Mouse (Mus musculus): ENCODE measurements around the gene Ppp2r5c. TPM values are rescaled to one million over a fixed set of nuclear protein-coding genes. Genes with fewer than 3 reads are reported as not detected.

Ppp2r5c gene
- polyA plus RNA-seq, 1 experiment from 2014 or later, result 139 TPM

- peaks cover 52% of the 10 kb centered on the region for H3K79me2 ChIP-seq (ENCODE audit: inconsistent target)
- H3K4me3 ChIP-seq (ENCODE audit: inconsistent target), result no peak overlapping the region
- H3K27ac ChIP-seq, result peak overlapping the region; percentile 93
- WGBS (ENCODE audit: missing documents), result 68% methylated on average over 18 of the region's 18 CpGs
- no peaks in the 10 kb centered on the region for H3K36me3 ChIP-seq (ENCODE audit: inconsistent target)
Measured at GRCm38 (mm10) chr12:110460418-110461300, 13.7 kb downstream of the Ppp2r5c start.

GRCm38 (mm10) chr12:110463711-110464110 is 16.8 kb downstream of the Ppp2r5c start:
- Histone ChIP-seq H3K36me3 (ENCODE audit: inconsistent target) (peaks cover 11% of the 10 kb centered on the region; the same call in 1 of the 2 replicates), H3K79me2 (ENCODE audit: inconsistent target) (peaks cover 30% of the 10 kb centered on the region; the same call in 1 of the 2 replicates), H3K27ac (peak overlapping the region; percentile 73), H3K4me3 (ENCODE audit: inconsistent target) (no peak overlapping the region)
- WGBS (ENCODE audit: missing documents), result 78% methylated on average over 8 of the region's 8 CpGs

DNA sequence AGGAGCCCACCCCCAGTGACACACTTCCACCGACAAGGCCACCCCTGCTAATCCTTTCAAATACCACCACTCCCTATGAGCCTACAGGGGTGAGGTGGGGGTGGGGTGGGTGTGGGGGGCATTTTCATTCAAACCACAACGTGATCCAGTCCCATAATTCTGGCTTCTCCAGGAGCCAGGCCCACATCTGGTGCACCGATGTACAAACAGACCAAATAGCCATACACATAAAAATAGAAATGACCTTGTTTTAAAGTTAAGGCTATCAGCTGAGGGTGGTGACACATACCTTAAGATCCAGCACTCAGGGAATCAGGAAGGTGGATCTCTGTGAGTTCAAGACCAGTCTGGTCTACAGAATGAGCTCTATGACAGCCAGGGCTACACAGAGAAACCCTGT is 24.5 kb downstream of the Ppp2r5c start:
- H3K36me3 ChIP-seq (ENCODE audit: inconsistent target), result peaks cover 7% of the 10 kb centered on the region; the same call in 1 of the 2 replicates
- 86% methylated on average over 3 of the region's 3 CpGs for WGBS (ENCODE audit: missing documents)
- no peaks in the 10 kb centered on the region for H3K79me2 ChIP-seq (ENCODE audit: inconsistent target)
- no peak overlapping the region for H3K4me3 ChIP-seq (ENCODE audit: inconsistent target)
- H3K27ac ChIP-seq, result no peak overlapping the region

DNA sequence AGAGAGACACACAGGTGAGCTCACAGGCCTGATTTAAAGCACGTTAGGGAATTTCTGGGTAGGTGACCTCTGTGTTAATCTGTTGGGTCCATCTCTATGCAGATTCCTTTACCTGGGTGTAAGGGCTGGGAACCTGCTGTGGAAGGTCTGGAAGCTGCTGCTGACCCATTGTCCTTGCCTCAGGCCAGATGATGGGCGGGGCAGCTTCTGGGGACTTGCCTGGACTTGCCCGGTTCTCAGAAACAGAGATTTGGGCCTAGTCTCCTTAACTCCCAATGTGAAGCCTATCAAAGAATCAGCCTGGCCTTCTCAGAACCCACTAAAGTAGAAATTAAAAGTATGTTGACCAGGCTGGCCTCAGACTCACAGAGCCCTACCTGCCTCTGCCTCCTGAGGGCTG is 25.3 kb downstream of the Ppp2r5c start:
- 96% methylated on average over 3 of the region's 3 CpGs for WGBS (ENCODE audit: missing documents)
- peaks cover 2% of the 10 kb centered on the region; the same call in 1 of the 2 replicates for H3K36me3 ChIP-seq (ENCODE audit: inconsistent target)
- peak overlapping the region; percentile 37 for H3K27ac ChIP-seq

GRCm38 (mm10) chr12:110474497-110474896 is 27.6 kb downstream of the Ppp2r5c start:
- Histone ChIP-seq H3K79me2 (ENCODE audit: inconsistent target) (no peaks in the 10 kb centered on the region), H3K36me3 (ENCODE audit: inconsistent target) (peaks cover 4% of the 10 kb centered on the region; the same call in 1 of the 2 replicates), H3K27ac (no peak overlapping the region), H3K4me3 (ENCODE audit: inconsistent target) (no peak overlapping the region)
- 91% methylated on average over 8 of the region's 8 CpGs for WGBS (ENCODE audit: missing documents)

More for the DNA sequence above, 25.3 kb downstream of the Ppp2r5c start:
- Histone ChIP-seq H3K79me2 (ENCODE audit: inconsistent target) (no peaks in the 10 kb centered on the region), H3K4me3 (ENCODE audit: inconsistent target) (no peak overlapping the region)

GRCm38 (mm10) chr12:110476561-110476960 is 29.6 kb downstream of the Ppp2r5c start:
- Histone ChIP-seq H3K27ac (no peak overlapping the region), H3K4me3 (ENCODE audit: inconsistent target) (no peak overlapping the region), H3K36me3 (ENCODE audit: inconsistent target) (peaks cover 4% of the 10 kb centered on the region; the same call in 1 of the 2 replicates), H3K79me2 (ENCODE audit: inconsistent target) (no peaks in the 10 kb centered on the region)
- 93% methylated on average over 9 of the region's 9 CpGs for WGBS (ENCODE audit: missing documents)

DNA sequence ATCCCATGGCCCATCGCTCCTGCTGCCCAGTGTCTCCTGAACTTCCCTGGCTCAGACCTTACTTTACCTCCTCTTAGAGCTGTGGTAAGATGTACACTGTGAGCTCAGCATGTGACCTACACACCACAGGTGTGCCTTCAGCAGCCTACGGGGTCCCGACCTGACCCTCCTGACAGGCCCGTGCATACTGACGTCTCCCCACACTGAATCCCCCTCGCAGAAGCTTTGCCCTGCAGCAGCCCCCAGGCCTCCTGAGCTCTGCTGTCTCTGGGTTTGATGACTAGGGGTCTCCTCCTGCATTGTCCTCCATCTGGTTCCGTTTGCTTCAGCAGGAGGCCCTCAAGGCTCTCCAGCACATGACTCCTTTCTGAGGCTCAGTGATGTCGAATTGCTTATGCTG is 31.0 kb downstream of the Ppp2r5c start:
- no peak overlapping the region for H3K27ac ChIP-seq
- 95% methylated on average over 8 of the region's 8 CpGs for WGBS (ENCODE audit: missing documents)
- H3K79me2 ChIP-seq (ENCODE audit: inconsistent target), result no peaks in the 10 kb centered on the region; the same call in 1 of the 2 replicates
- H3K4me3 ChIP-seq (ENCODE audit: inconsistent target), result no peak overlapping the region
- peaks cover 4% of the 10 kb centered on the region; the same call in 1 of the 2 replicates for H3K36me3 ChIP-seq (ENCODE audit: inconsistent target)

GRCm38 (mm10) chr12:110478601-110479008 is 31.7 kb downstream of the Ppp2r5c start:
- peaks cover 4% of the 10 kb centered on the region; the same call in 1 of the 2 replicates for H3K36me3 ChIP-seq (ENCODE audit: inconsistent target)
- WGBS (ENCODE audit: missing documents), result 98% methylated on average over 9 of the region's 9 CpGs
- no peak overlapping the region for H3K4me3 ChIP-seq (ENCODE audit: inconsistent target)
- H3K79me2 ChIP-seq (ENCODE audit: inconsistent target), result peaks cover 1% of the 10 kb centered on the region; the same call in 1 of the 2 replicates
- H3K27ac ChIP-seq, result no peak overlapping the region

GRCm38 (mm10) chr12:110479268-110479667 is 32.3 kb downstream of the Ppp2r5c start:
- H3K27ac ChIP-seq, result no peak overlapping the region
- peaks cover 4% of the 10 kb centered on the region; the same call in 1 of the 2 replicates for H3K36me3 ChIP-seq (ENCODE audit: inconsistent target)
- WGBS (ENCODE audit: missing documents), result 98% methylated on average over 11 of the region's 12 CpGs
- H3K79me2 ChIP-seq (ENCODE audit: inconsistent target), result peaks cover 8% of the 10 kb centered on the region
- H3K4me3 ChIP-seq (ENCODE audit: inconsistent target), result no peak overlapping the region

DNA sequence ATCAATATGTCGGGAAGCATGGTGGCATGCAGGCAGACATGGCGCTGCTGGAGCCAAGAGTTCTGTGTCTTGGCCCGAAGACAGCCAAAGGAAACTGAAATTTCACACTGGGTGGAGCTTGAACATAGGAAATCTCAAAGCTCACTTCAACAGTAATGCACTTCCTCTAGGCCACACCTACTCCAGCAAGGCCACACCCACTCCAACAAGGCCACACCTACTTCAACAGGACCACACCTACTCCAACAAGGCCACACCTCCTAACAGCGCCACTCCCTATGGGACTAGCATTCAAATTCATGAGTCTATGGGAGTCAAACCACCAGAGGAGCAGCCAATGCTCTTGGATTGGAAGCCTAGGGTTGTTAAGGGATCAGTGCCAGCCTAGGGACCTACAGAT is 33.8 kb downstream of the Ppp2r5c start:
- Histone ChIP-seq H3K27ac (no peak overlapping the region), H3K4me3 (ENCODE audit: inconsistent target) (no peak overlapping the region), H3K79me2 (ENCODE audit: inconsistent target) (peaks cover 19% of the 10 kb centered on the region), H3K36me3 (ENCODE audit: inconsistent target) (peaks cover 4% of the 10 kb centered on the region; the same call in 1 of the 2 replicates)
- WGBS (ENCODE audit: missing documents), result 91% methylated on average over 4 of the region's 4 CpGs

GRCm38 (mm10) chr12:110483761-110484160 is 36.8 kb downstream of the Ppp2r5c start:
- no peak overlapping the region for H3K27ac ChIP-seq

DNA sequence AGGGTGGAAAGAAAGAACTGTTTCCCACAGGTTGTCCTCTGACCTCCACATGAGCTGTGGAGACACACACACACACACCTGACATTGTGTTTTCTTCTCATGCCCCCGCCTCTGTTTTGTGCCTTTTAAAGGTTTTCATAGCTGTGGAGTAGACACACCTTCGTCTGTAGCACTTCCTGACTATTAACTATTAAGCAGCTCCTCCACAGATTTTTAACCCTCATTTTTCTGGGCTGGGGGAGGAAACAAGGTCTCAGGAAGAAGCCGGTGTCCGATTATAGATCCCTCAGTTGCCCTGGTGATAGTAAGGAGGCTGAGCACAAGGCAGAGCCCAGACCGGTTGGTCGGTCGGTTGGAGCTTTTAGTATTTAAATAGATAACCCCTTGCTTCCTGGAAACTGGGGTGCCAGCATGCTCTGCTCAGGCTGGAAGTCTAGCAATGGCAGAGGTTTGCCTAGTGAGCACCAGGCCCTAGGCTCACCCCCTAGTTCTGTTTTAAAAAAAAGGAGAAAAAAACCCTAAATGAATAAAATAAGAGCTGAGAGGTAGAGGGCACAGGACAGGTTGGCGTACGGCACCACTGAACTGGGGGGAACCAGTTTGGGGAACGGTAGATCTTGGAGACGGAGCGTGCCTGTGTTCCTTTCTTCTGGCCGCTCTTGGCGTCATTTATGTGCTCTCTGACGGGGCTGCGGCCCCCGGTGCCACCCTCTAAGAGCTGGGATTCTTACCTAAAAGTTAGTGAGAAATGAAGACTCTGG is 38.1 kb downstream of the Ppp2r5c start:
- H3K36me3 ChIP-seq (ENCODE audit: inconsistent target), result peaks cover 6% of the 10 kb centered on the region; the same call in 1 of the 2 replicates
- peaks cover 60% of the 10 kb centered on the region for H3K79me2 ChIP-seq (ENCODE audit: inconsistent target)
- H3K4me3 ChIP-seq (ENCODE audit: inconsistent target), result peak overlapping the region; percentile 87
- peak overlapping the region; percentile 96 for H3K27ac ChIP-seq
- 5% methylated on average over 17 of the region's 17 CpGs for WGBS (ENCODE audit: missing documents)

More at GRCm38 (mm10) chr12:110483761-110484160, 36.8 kb downstream of the Ppp2r5c start:
- Histone ChIP-seq H3K79me2 (ENCODE audit: inconsistent target) (peaks cover 47% of the 10 kb centered on the region), H3K4me3 (ENCODE audit: inconsistent target) (no peak overlapping the region), H3K36me3 (ENCODE audit: inconsistent target) (no peaks in the 10 kb centered on the region)
- 87% methylated on average over 6 of the region's 6 CpGs for WGBS (ENCODE audit: missing documents)

DNA sequence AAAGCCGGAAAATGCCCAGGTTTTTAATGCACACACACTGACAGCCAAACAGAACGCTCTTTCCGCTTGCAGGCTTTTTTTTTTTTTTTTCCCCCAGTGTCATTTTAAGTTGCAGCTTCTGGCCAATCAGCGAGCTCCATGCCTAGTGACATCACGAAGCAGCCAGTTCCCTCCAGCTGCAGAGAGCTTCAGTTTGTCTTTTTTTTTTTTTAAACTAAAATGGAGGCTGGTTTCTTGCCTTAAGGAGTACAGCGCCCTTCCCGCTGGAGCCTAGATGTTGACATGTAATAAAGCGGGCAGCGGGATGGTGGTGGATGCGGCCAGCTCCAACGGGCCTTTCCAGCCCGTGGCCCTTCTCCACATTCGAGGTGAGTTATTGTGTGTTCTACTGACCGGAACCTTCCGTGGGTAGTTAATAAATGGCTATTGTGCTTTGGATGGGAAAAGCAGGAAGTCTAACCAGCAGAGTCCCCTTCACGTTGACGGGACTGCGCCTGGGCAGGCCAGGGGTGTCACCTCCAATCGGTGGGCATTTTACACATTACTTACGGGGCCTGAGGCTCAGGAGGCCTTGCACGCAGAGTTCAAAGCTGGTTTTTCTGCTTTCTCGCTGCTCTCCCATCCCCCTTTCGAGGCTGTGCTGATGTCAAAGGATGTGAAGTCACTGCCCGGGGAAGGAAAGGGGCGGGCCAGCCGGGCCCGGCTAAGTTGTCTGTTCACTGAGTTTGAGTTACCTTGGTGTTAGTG is 38.8 kb downstream of the Ppp2r5c start:
- Histone ChIP-seq H3K36me3 (ENCODE audit: inconsistent target) (peaks cover 7% of the 10 kb centered on the region; the same call in 1 of the 2 replicates), H3K4me3 (ENCODE audit: inconsistent target) (peak overlapping the region; percentile 87), H3K27ac (peak overlapping the region; percentile 96), H3K79me2 (ENCODE audit: inconsistent target) (peaks cover 67% of the 10 kb centered on the region)
- 2% methylated on average over 27 of the region's 27 CpGs for WGBS (ENCODE audit: missing documents)

DNA sequence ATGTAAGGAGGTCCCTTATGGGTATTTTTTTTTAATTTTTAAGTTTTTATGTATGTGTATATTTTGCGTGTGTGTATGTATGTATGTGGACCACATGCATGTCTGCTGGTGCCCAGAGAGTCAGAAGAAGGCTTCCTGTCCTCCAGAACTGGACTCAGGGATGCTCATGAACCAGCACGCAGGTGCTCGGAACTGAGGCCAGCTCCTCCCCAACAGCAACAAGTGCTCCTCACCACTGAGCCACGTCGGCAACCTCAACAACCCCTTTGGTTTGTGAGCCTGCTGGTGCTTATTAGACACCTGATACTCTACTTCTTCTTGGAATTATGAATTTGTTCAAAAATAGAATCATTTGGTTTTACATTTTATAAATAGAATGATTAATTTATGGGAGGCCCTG is 39.9 kb downstream of the Ppp2r5c start:
- Histone ChIP-seq H3K36me3 (ENCODE audit: inconsistent target) (peaks cover 7% of the 10 kb centered on the region; the same call in 1 of the 2 replicates), H3K27ac (peak overlapping the region; percentile 96; the same call in 1 of the 2 replicates), H3K4me3 (ENCODE audit: inconsistent target) (peak overlapping the region; percentile 87), H3K79me2 (ENCODE audit: inconsistent target) (peaks cover 78% of the 10 kb centered on the region)
- 69% methylated on average over 5 of the region's 5 CpGs for WGBS (ENCODE audit: missing documents)
